Mouse (Mus musculus) MEL (cell line): Measurements from ENCODE around the gene Eri3. TPM values are rescaled to one million over a fixed set of nuclear protein-coding genes. Genes with fewer than 3 reads are reported as not detected.
A peak's percentile ranks its signal among the peaks of the same experiment; 100 is the strongest.

Source experiments
- DNase-seq: peaks from one replicate; pipeline ENCODE4 v3.0.0; 2011; ENCODE audit warnings: low read depth, low spot score
- H3K27ac ChIP-seq: 2 replicates; pipeline ENCODE4 v1.5.1; 2012; ENCODE audit warnings: low read depth, mild to moderate bottlenecking, control low read depth, low read length, moderate library complexity; ENCODE audit not compliant: control insufficient read depth
- H3K27me3 ChIP-seq, 2 experiments: fragments of 150-350 bp in 1 of 2; sonication (generic) in 1 of 2; 2 replicates each; pipeline ENCODE4 v1.6.1; 2012; ENCODE audit warnings: low read length in 2 of 2, mild to moderate bottlenecking in 2 of 2, improper control_type of control experiment in 1 of 2, moderate library complexity in 1 of 2; ENCODE audit not compliant: insufficient read depth in 2 of 2, control insufficient read depth in 1 of 2
- H3K36me3 ChIP-seq, 2 experiments: 2 replicates each; pipeline ENCODE4 v1.6.1; 2012 to 2014; ENCODE audit warnings: low read length in 2 of 2, improper control_type of control experiment in 1 of 2, inconsistent platforms in 1 of 2, mild to moderate bottlenecking in 1 of 2; ENCODE audit not compliant: insufficient read depth in 2 of 2, control insufficient read depth in 1 of 2
- H3K4me1 ChIP-seq, 2 experiments: fragments of 150-350 bp in 1 of 2; sonication (generic) in 1 of 2; 2 replicates each; pipeline ENCODE4 v1.6.1; 2012; ENCODE audit warnings: low read length in 2 of 2, improper control_type of control experiment in 1 of 2, mild to moderate bottlenecking in 1 of 2; ENCODE audit not compliant: insufficient read depth in 2 of 2, control insufficient read depth in 1 of 2
- H3K4me3 ChIP-seq, 2 experiments: fragments of 150-350 bp in 1 of 2; sonication (generic) in 1 of 2; 2 replicates each; pipeline ENCODE4 v1.5.1; 2012; ENCODE audit warnings: low read depth in 2 of 2, low read length in 2 of 2, mild to moderate bottlenecking in 2 of 2, moderate library complexity in 2 of 2, control low read depth in 1 of 2, improper control_type of control experiment in 1 of 2; ENCODE audit not compliant: control insufficient read depth in 1 of 2, insufficient read depth in 1 of 2
- H3K79me2 ChIP-seq: 2 replicates; pipeline ENCODE4 v1.6.1; 2012; ENCODE audit warnings: mild to moderate bottlenecking, low read length, moderate library complexity; ENCODE audit not compliant: control insufficient read depth, poor library complexity, insufficient read depth
- H3K9ac ChIP-seq: 2 replicates; pipeline ENCODE4 v1.6.1; 2012; ENCODE audit warnings: low read depth, mild to moderate bottlenecking, control low read depth, low read length, moderate library complexity; ENCODE audit not compliant: control insufficient read depth, poor library complexity, severe bottlenecking
- H3K9me3 ChIP-seq: fragments of 150-350 bp; sonication (generic); replicated peaks from 2 replicates; pipeline ENCODE4 v1.6.1; 2012; ENCODE audit warnings: mild to moderate bottlenecking, low read length, improper control_type of control experiment, moderate library complexity; ENCODE audit not compliant: insufficient read depth
- BHLHE40 ChIP-seq: IDR thresholded peaks from 2 replicates; pipeline ENCODE4 v1.6.1; 2012; ENCODE audit warnings: low read depth, mild to moderate bottlenecking, inconsistent platforms, low read length, improper control_type of control experiment, borderline replicate concordance
- CHD1 ChIP-seq: IDR thresholded peaks from 2 replicates; pipeline ENCODE4 v1.6.1; 2012; ENCODE audit warnings: low read depth, mild to moderate bottlenecking, inconsistent platforms, low read length, improper control_type of control experiment
- CHD2 ChIP-seq: IDR thresholded peaks from 2 replicates; pipeline ENCODE4 v1.6.1; 2011; ENCODE audit warnings: low read length, improper control_type of control experiment
- CTCF ChIP-seq, 3 experiments: IDR thresholded peaks in 2 of 3; conservative IDR thresholded peaks in 1 of 3; 2 replicates each; pipeline ENCODE4 v1.5.1; 2011 to 2012; ENCODE audit warnings: low read length in 3 of 3, low read depth in 2 of 3, mild to moderate bottlenecking in 2 of 3, improper control_type of control experiment in 1 of 3, inconsistent platforms in 1 of 3, mixed read lengths in 1 of 3, moderate library complexity in 1 of 3; ENCODE audit not compliant: control insufficient read depth in 1 of 3, insufficient read depth in 1 of 3, poor library complexity in 1 of 3, severe bottlenecking in 1 of 3
- E2F4 ChIP-seq: IDR thresholded peaks from 2 replicates; pipeline ENCODE4 v1.6.1; 2011; ENCODE audit warnings: low read depth, low read length, improper control_type of control experiment, borderline replicate concordance
- ELF1 ChIP-seq: IDR thresholded peaks from 2 replicates; pipeline ENCODE4 v1.6.1; 2014; ENCODE audit warnings: low read depth, mild to moderate bottlenecking, inconsistent platforms, low read length, improper control_type of control experiment, moderate library complexity
- EP300 ChIP-seq, 2 experiments: IDR thresholded peaks; 2 replicates each; pipeline ENCODE4 v1.6.1; 2011; ENCODE audit warnings: improper control_type of control experiment in 2 of 2, low read length in 2 of 2, low read depth in 1 of 2, mild to moderate bottlenecking in 1 of 2
- GABPA ChIP-seq: IDR thresholded peaks from 2 replicates; pipeline ENCODE4 v1.6.1; 2012; ENCODE audit warnings: low read depth, mild to moderate bottlenecking, inconsistent platforms, low read length, improper control_type of control experiment, moderate library complexity
- HCFC1 ChIP-seq: IDR thresholded peaks from 2 replicates; pipeline ENCODE4 v1.6.1; 2012; ENCODE audit warnings: low read depth, mild to moderate bottlenecking, inconsistent platforms, low read length, improper control_type of control experiment, moderate library complexity
- JUND ChIP-seq: IDR thresholded peaks from 2 replicates; pipeline ENCODE4 v1.6.1; 2011; ENCODE audit warnings: low read depth, mild to moderate bottlenecking, improper control_type of control experiment, low read length
- KAT2A ChIP-seq: conservative IDR thresholded peaks from 2 replicates; pipeline ENCODE4 v1.6.1; 2012; ENCODE audit warnings: low read depth, low read length, improper control_type of control experiment, inconsistent platforms
- MAFK ChIP-seq: IDR thresholded peaks from 2 replicates; pipeline ENCODE4 v1.6.1; 2011; ENCODE audit warnings: low read depth, mild to moderate bottlenecking, low read length, improper control_type of control experiment, borderline replicate concordance
- MAX ChIP-seq: IDR thresholded peaks from 2 replicates; pipeline ENCODE4 v1.6.1; 2011; ENCODE audit warnings: low read length, improper control_type of control experiment
- MAZ ChIP-seq: IDR thresholded peaks from 2 replicates; pipeline ENCODE4 v1.6.1; 2012; ENCODE audit warnings: low read depth, mild to moderate bottlenecking, inconsistent platforms, low read length, improper control_type of control experiment
- MEF2A ChIP-seq: IDR thresholded peaks from 2 replicates; pipeline ENCODE4 v1.6.1; 2014; ENCODE audit warnings: low read depth, mild to moderate bottlenecking, inconsistent platforms, low read length, improper control_type of control experiment; ENCODE audit not compliant: poor library complexity, insufficient replicate concordance, severe bottlenecking; ENCODE audit errors: extremely low read depth
- MXI1 ChIP-seq: IDR thresholded peaks from 2 replicates; pipeline ENCODE4 v1.6.1; 2011; ENCODE audit warnings: mild to moderate bottlenecking, low read depth, low read length, improper control_type of control experiment
- MYB ChIP-seq: IDR thresholded peaks from 2 replicates; pipeline ENCODE4 v1.6.1; 2011; ENCODE audit warnings: mild to moderate bottlenecking, low read depth, low read length, improper control_type of control experiment
- MYC ChIP-seq: IDR thresholded peaks from 2 replicates; pipeline ENCODE4 v1.6.1; 2011; ENCODE audit warnings: low read depth, mild to moderate bottlenecking, low read length, improper control_type of control experiment, moderate library complexity
- NELFE ChIP-seq: IDR thresholded peaks from 2 replicates; pipeline ENCODE4 v1.6.1; 2011; ENCODE audit warnings: low read depth, low read length, improper control_type of control experiment
- NRF1 ChIP-seq: IDR thresholded peaks from 2 replicates; pipeline ENCODE4 v1.6.1; 2014; ENCODE audit warnings: low read depth, mild to moderate bottlenecking, inconsistent platforms, low read length, improper control_type of control experiment, moderate library complexity; ENCODE audit not compliant: poor library complexity, insufficient read depth, severe bottlenecking
- POLR2A ChIP-seq, 2 experiments: IDR thresholded peaks; 2 replicates each; pipeline ENCODE4 v1.6.1; 2011 to 2012; ENCODE audit warnings: low read length in 2 of 2, mild to moderate bottlenecking in 2 of 2, control low read depth in 1 of 2, improper control_type of control experiment in 1 of 2, low read depth in 1 of 2, moderate library complexity in 1 of 2; ENCODE audit not compliant: control insufficient read depth in 1 of 2, insufficient read depth in 1 of 2, poor library complexity in 1 of 2
- POLR2AphosphoS2 ChIP-seq: IDR thresholded peaks from 2 replicates; pipeline ENCODE4 v1.6.1; 2011; ENCODE audit warnings: low read length, improper control_type of control experiment
- POLR2AphosphoS5 ChIP-seq: IDR thresholded peaks from 2 replicates; pipeline ENCODE4 v1.6.1; 2012; ENCODE audit warnings: low read depth, borderline replicate concordance, mild to moderate bottlenecking, inconsistent platforms, low read length, moderate library complexity, mixed read lengths
- RAD21 ChIP-seq: IDR thresholded peaks from 2 replicates; pipeline ENCODE4 v1.6.1; 2011; ENCODE audit warnings: mild to moderate bottlenecking, low read depth, low read length, improper control_type of control experiment
- RCOR1 ChIP-seq: IDR thresholded peaks from 2 replicates; pipeline ENCODE4 v1.6.1; 2012; ENCODE audit warnings: low read depth, mild to moderate bottlenecking, inconsistent platforms, low read length, improper control_type of control experiment
- SIN3A ChIP-seq: IDR thresholded peaks from 2 replicates; pipeline ENCODE4 v1.6.1; 2012; ENCODE audit warnings: low read length, improper control_type of control experiment, inconsistent platforms
- SMC3 ChIP-seq: IDR thresholded peaks from 2 replicates; pipeline ENCODE4 v1.6.1; 2011; ENCODE audit warnings: low read depth, low read length, improper control_type of control experiment
- TAL1 ChIP-seq: IDR thresholded peaks from 2 replicates; pipeline ENCODE4 v1.6.1; 2012; ENCODE audit warnings: mild to moderate bottlenecking, inconsistent platforms, low read length, moderate library complexity, mixed read lengths
- TBP ChIP-seq: IDR thresholded peaks from 2 replicates; pipeline ENCODE4 v1.8.0; 2011; ENCODE audit warnings: low read depth, low read length, improper control_type of control experiment
- TCF12 ChIP-seq: IDR thresholded peaks from 2 replicates; pipeline ENCODE4 v1.6.1; 2014; ENCODE audit warnings: low read depth, mild to moderate bottlenecking, inconsistent platforms, low read length, improper control_type of control experiment, moderate library complexity
- UBTF ChIP-seq: IDR thresholded peaks from 2 replicates; pipeline ENCODE4 v1.6.1; 2012; ENCODE audit warnings: low read depth, mild to moderate bottlenecking, inconsistent platforms, low read length, improper control_type of control experiment, moderate library complexity, borderline replicate concordance; ENCODE audit not compliant: insufficient read depth
- USF1 ChIP-seq: IDR thresholded peaks from 2 replicates; pipeline ENCODE4 v1.6.1; 2014; ENCODE audit warnings: low read depth, mild to moderate bottlenecking, inconsistent platforms, low read length, improper control_type of control experiment, moderate library complexity
- USF2 ChIP-seq, 2 experiments: IDR thresholded peaks; 2 replicates each; pipeline ENCODE4 v1.6.1; 2011 to 2012; ENCODE audit warnings: improper control_type of control experiment in 2 of 2, low read length in 2 of 2, borderline replicate concordance in 1 of 2, inconsistent platforms in 1 of 2, low read depth in 1 of 2, mild to moderate bottlenecking in 1 of 2; ENCODE audit not compliant: insufficient read depth in 1 of 2
- ZKSCAN1 ChIP-seq: IDR thresholded peaks from 2 replicates; pipeline ENCODE4 v1.6.1; 2012; ENCODE audit warnings: low read depth, mild to moderate bottlenecking, inconsistent platforms, low read length, improper control_type of control experiment, moderate library complexity
- ZMIZ1 ChIP-seq: IDR thresholded peaks from 2 replicates; pipeline ENCODE4 v1.6.1; 2012; ENCODE audit warnings: low read depth, mild to moderate bottlenecking, inconsistent platforms, low read length, improper control_type of control experiment, moderate library complexity
- polyA plus RNA-seq, 2 experiments: library from polyadenylated mRNA; stranded (reverse) in 1 of 2; unstranded in 1 of 2; fragments of >175 nt in 1 of 2; fragments of >200 nt in 1 of 2; gene quantifications; 2 replicates each; pipeline versions ENCODE4 v1.2.1 to v1.2.4; 2012; ENCODE audit warnings: low replicate concordance in 2 of 2, low read depth in 1 of 2; ENCODE audit not compliant: insufficient read length in 2 of 2, insufficient read depth in 1 of 2, missing spikeins in 1 of 2
- total RNA-seq: library from RNA; depleted of rRNA; stranded (reverse); fragments of 300-350 nt; gene quantifications from 2 replicates; pipeline ENCODE4 v1.2.3, GENCODE M21; 2012; rRNA removed

The Eri3 gene
- total RNA-seq (34.9 and 36.7 TPM in 2 replicates), polyA plus RNA-seq (10 to 100 TPM in 1 of 2 experiments, not detected in 1; 63.9 TPM)

DNA sequence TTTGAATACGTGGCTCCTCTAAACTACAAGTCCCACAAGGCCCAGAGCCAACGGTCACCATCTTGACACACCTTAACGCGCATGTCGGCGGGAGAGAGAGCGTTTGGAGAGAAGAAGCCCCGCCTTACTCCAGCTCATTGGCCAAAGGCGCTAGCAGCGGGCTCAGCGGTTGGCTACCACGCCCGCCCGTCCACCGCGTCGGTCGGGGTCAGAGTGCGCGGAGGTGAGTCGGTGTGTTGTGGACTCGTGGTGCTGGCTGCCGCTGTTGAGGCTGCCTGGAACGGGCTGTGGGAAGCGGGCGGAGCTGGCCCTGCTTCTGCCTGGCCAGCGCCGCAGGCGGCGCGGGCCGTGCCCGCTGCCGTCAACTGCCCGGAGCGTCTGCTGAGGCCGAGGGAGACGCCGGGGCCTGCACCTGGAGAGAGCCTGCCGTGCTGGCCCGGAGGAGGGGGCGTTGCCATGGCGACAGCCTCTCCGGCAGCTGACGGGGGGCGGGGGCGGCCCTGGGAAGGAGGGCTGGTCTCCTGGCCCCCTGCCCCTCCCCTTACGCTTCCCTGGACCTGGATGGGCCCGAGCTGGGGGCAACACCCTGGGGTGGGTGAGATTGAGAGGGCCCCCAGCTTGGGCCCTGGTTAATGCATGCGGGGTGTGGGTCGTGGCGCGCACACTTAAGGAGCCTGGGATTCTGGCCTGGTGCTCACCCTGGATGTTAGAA is at the start of gene Eri3:
Gene Eri3, plus strand, starts transcription at position 226 of the 712 bp plus-strand sequence.
- peak; percentile 98 for DNase-seq
- Histone ChIP-seq H3K9ac (peak within 1 kb of the TSS; percentile 85), H3K4me1 (peaks cover under 1 to 29% of the 10 kb centered on the region in 2 experiments; a peak in 3 of 4 replicates), H3K4me3 (peak within 1 kb of the TSS; percentile 78 to 80), H3K79me2 (peaks cover 10% of the 10 kb centered on the region), H3K9me3 (no peaks in the 10 kb centered on the region), H3K27me3 (no peaks in the 10 kb centered on the region), H3K36me3 (peaks cover 0 to 25% of the 10 kb centered on the region in 2 experiments; a peak in 2 of 4 replicates), H3K27ac (no peak within 1 kb of the TSS)
- TF ChIP-seq HCFC1, result peak; percentile 99
- no peak for TF ChIP-seq POLR2AphosphoS2
- peak; percentile 95 for TF ChIP-seq MXI1
- no peak for TF ChIP-seq RCOR1
- no peak for TF ChIP-seq GABPA
- peak; percentile 4; the same call in 1 of the 2 replicates for TF ChIP-seq TCF12
- peak; percentile 88 for TF ChIP-seq NRF1
- TF ChIP-seq ZKSCAN1, result no peak
- TF ChIP-seq JUND, result no peak
- no peak for TF ChIP-seq POLR2AphosphoS5
- TF ChIP-seq CHD2, result peak; percentile 91
- TF ChIP-seq CHD1, result no peak
- TF ChIP-seq CTCF (IDR thresholded peaks at IDR 0.05 in 2 of 3, conservative IDR thresholded peaks at IDR 0.05 in 1 of 3; ENCODE audit: control insufficient read depth in 1 of 3, insufficient read depth in 1 of 3, low read depth in 2 of 3, low read length in 3 of 3, poor library complexity in 1 of 3, severe bottlenecking in 1 of 3), result no peak
- TF ChIP-seq TAL1, result no peak
- 0 out of 2 replicates have a peak, but pooled peaks have one; percentile 11 for TF ChIP-seq ELF1
- TF ChIP-seq MYC, result peak; percentile 75
- no peak for TF ChIP-seq SMC3
- no peak for TF ChIP-seq RAD21
- TF ChIP-seq MEF2A, result no peak
- TF ChIP-seq KAT2A, result peak; percentile 94
- TF ChIP-seq POLR2A (IDR thresholded peaks at IDR 0.05; ENCODE audit: control insufficient read depth in 1 of 2, insufficient read depth in 1 of 2, low read depth in 1 of 2, low read length in 2 of 2, poor library complexity in 1 of 2), result peak; percentile 62 to 77; a peak in 2 of 4 replicates
- TF ChIP-seq TBP, result peak; percentile 56; the same call in 1 of the 2 replicates
- peak; percentile 35; the same call in 1 of the 2 replicates for TF ChIP-seq MAZ
- no peak for TF ChIP-seq E2F4
- TF ChIP-seq NELFE, result peak; percentile 51; the same call in 1 of the 2 replicates
- TF ChIP-seq MAX, result peak; percentile 78; the same call in 1 of the 2 replicates
- TF ChIP-seq EP300 (IDR thresholded peaks at IDR 0.05; ENCODE audit: low read depth in 1 of 2, low read length in 2 of 2), result no peak
- no peak for TF ChIP-seq UBTF
- no peak for TF ChIP-seq USF2 (IDR thresholded peaks at IDR 0.05; ENCODE audit: borderline replicate concordance in 1 of 2, insufficient read depth in 1 of 2, low read depth in 1 of 2, low read length in 2 of 2)
- no peak for TF ChIP-seq BHLHE40
- peak; percentile 94 for TF ChIP-seq SIN3A
- TF ChIP-seq MAFK, result no peak
- no peak for TF ChIP-seq ZMIZ1
- no peak for TF ChIP-seq USF1
- TF ChIP-seq MYB, result peak; percentile 92
